11 mouse cellular contexts compared by ENCODE assay signal in the genomic region with DNA sequence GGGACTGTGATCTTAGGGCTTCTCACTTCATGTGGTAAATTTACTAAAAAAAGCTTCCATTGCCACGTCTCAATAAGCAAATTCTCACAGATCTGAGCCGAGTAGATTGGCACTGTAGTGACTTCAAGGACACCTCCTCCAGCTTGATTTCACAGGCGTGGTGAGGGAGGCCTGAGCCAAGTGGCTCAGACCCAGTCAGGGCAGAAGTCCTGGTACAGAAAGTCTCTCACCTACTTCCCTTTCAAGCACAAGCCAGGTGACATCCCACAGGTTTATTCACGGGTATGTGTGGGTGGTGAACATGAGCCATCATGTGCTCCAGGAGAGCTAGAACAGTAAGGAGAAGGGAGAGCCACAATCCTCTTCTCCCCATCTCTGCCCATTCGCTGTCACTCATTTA. TPM values are rescaled to one million over a fixed set of nuclear protein-coding genes. Genes with fewer than 3 reads are reported as not detected.
DNase-seq lines count a peak whose midpoint lies in the region; TF ChIP-seq lines count a peak whose summit lies in the region.
"Had no signal": no experiment of that assay in that cellular context is flagged by ENCODE, and none has a peak within 500 bp of the region (broad histone marks: within the 10 kb centered on the region; RNA-seq: fewer than 3 reads in every experiment).

No protein-coding gene starts in this region.

- TF ChIP-seq CTCF in heart, adult 2 months (IDR thresholded peaks at IDR 0.05), result no peak

- H3K27me3 ChIP-seq in heart, adult 2 months (ENCODE audit: control insufficient read depth, insufficient read depth, low read length), result no peaks in the 10 kb centered on the region
- H3K27me3 ChIP-seq in embryonic facial prominence, embryonic 10.5 days (replicated peaks; ENCODE audit: low read depth, poor library complexity, severe bottlenecking), result 0 out of 2 replicates have a peak, but pooled peaks cover 3% of the 10 kb centered on the region

- intact Hi-C loops in heart, adult 2 months (cut with DNase I), result no loop called here
- intact Hi-C loops in heart, postnatal 14 days (cut with DNase I), result loop anchor here (5.0 kb wide), 1 partner anchor 36 kb away; no protein-coding TSS in a partner anchor

- H3K4me1 ChIP-seq in heart, adult 2 months (ENCODE audit: control insufficient read depth, insufficient read depth, low read length), result peaks cover 2% of the 10 kb centered on the region
- peaks cover 22% of the 10 kb centered on the region for H3K4me1 ChIP-seq in embryonic facial prominence, embryonic 10.5 days

- WGBS in heart, adult 2 months, result 59% methylated on average over 5 of the region's 5 CpGs
- WGBS in embryonic facial prominence, embryonic 10.5 days, result 83% methylated on average over 5 of the region's 5 CpGs

- no peaks in the 10 kb centered on the region; the same call in 1 of the 2 replicates for H3K36me3 ChIP-seq in heart, adult 2 months (ENCODE audit: control insufficient read depth, insufficient read depth, low read length)
- H3K36me3 ChIP-seq in embryonic facial prominence, embryonic 10.5 days (replicated peaks), result no peaks in the 10 kb centered on the region
- H3K36me3 ChIP-seq: limb, embryonic 10.5 days had no signal

- H3K9ac ChIP-seq in heart, adult 2 months (ENCODE audit: low read depth, low read length), result no peak overlapping the region
- H3K9ac ChIP-seq: liver, embryonic 14.5 days had no signal

- DNase-seq in heart, adult 2 months, result peak in 1 of 2 experiments; percentile 38
- DNase-seq in heart, postnatal 14 days, result no peak
- peak; percentile 22 for DNase-seq in ovary, adult 18-20 months (ENCODE audit: low spot score)
- DNase-seq in ovary, postnatal 36 days (ENCODE audit: low spot score), result no peak
- peak; percentile 69 for DNase-seq in brain, adult 2 months (ENCODE audit: low read depth, low spot score)
- DNase-seq in skeletal muscle tissue, adult 2 months (ENCODE audit: low read depth, low spot score), result peak; percentile 18
- no peak for DNase-seq in embryonic facial prominence, embryonic 10.5 days (ENCODE audit: low spot score)
- DNase-seq: cerebellum, adult 2 months; lung, postnatal 14 days had no signal

- no peak for TF ChIP-seq POLR2A in heart, adult 2 months (IDR thresholded peaks at IDR 0.05; ENCODE audit: insufficient read depth, low read depth, low read length)

- H3K79me2 ChIP-seq in heart, adult 2 months (replicated peaks; ENCODE audit: control insufficient read depth, insufficient read depth, low read length), result no peaks in the 10 kb centered on the region

- peak overlapping the region; percentile 16; the same call in 1 of the 2 replicates for H3K27ac ChIP-seq in heart, adult 2 months
- H3K27ac ChIP-seq in embryonic facial prominence, embryonic 10.5 days (replicated peaks), result no peak overlapping the region
- H3K27ac ChIP-seq: limb, embryonic 10.5 days; liver, embryonic 14.5 days had no signal

- H3K9me3 ChIP-seq in embryonic facial prominence, embryonic 10.5 days, result no peaks in the 10 kb centered on the region
- H3K9me3 ChIP-seq: limb, embryonic 10.5 days had no signal

- 0 out of 2 replicates have a peak, but pooled peaks have one; percentile 16 for TF ChIP-seq EP300 in heart, adult 2 months (IDR thresholded peaks at IDR 0.05; ENCODE audit: insufficient read depth, low read depth, low read length)

- H3K4me3 ChIP-seq in heart, adult 2 months, result no peak overlapping the region
- H3K4me3 ChIP-seq in embryonic facial prominence, embryonic 10.5 days, result no peak overlapping the region
- H3K4me3 ChIP-seq: limb, embryonic 10.5 days had no signal

RNA-seq across cellular contexts. Expression of gene Pank1, which starts 1.9 kb away (rescaled TPM):
- total RNA-seq in heart, adult 2 months (2021), result 10 to 100 TPM; 38.1 to 48.3 TPM
- polyA plus RNA-seq in heart, adult 2 months (2012; rRNA removed), result 6.5 and 10.0 TPM in 2 replicates
- total RNA-seq in heart, postnatal 14 days (2021), result 10 to 100 TPM; 38.0 to 41.1 TPM
- polyA plus RNA-seq in embryonic facial prominence, embryonic 10.5 days (2016; fragmentation: Nextera tagmentation; extraction: Ambion mirVana), result 6.3 and 7.5 TPM in 2 replicates

RNA-seq across cellular contexts. Expression of gene Kif20b, which starts 41.0 kb away (rescaled TPM):
- under 1 TPM; 0.63 to 0.91 TPM for total RNA-seq in heart, adult 2 months (2021)
- 0.06 and 0.76 TPM in 2 replicates for polyA plus RNA-seq in heart, adult 2 months (2012; rRNA removed)
- 1 to 10 TPM; 2.3 to 5.2 TPM for total RNA-seq in heart, postnatal 14 days (2021)
- 86.6 and 89.8 TPM in 2 replicates for polyA plus RNA-seq in embryonic facial prominence, embryonic 10.5 days (2016; fragmentation: Nextera tagmentation; extraction: Ambion mirVana)

Comparison
In these comparisons a context has a peak if more than half of its experiments do, and no peak if none do; other contexts are left out.
1. DNase-seq: peak in ovary, adult 18-20 months (single experiment), brain, adult 2 months (single experiment) and skeletal muscle tissue, adult 2 months (single experiment); none in heart, postnatal 14 days (0 of 2), ovary, postnatal 36 days (single experiment) and embryonic facial prominence, embryonic 10.5 days (single experiment).